Mouse (Mus musculus) bone marrow, adult 2 months (tissue): ENCODE data around the gene Phykpl.

ENCODE experiments used
- CTCF ChIP-seq: fragments of 200-500 bp; IDR thresholded peaks from 2 replicates; pipeline ENCODE4 v1.5.1; 2011; ENCODE audit warnings: low read length, control low read depth; ENCODE audit not compliant: control insufficient read depth, insufficient read depth
- POLR2A ChIP-seq: fragments of 200-500 bp; IDR thresholded peaks from 2 replicates; pipeline ENCODE4 v1.6.1; 2011; ENCODE audit warnings: low read depth, mild to moderate bottlenecking, control low read depth, low read length, borderline replicate concordance; ENCODE audit not compliant: control insufficient read depth

- TF ChIP-seq CTCF (no peak), POLR2A (no peak)
Measured at GRCm38 (mm10) chr11:51543487-51544050, 41.0 kb upstream of the Phykpl start.
